Mouse (Mus musculus): ENCODE results near the gene Nudt22. TPM values are rescaled to one million over a fixed set of nuclear protein-coding genes. Genes with fewer than 3 reads are reported as not detected.

Nudt22 gene
- polyA plus RNA-seq, 1 experiment from 2014 or later, result 29.9 TPM

GRCm38 (mm10) chr19:6983621-6984020, 12.3 kb downstream of the Nudt22 start:
- Histone ChIP-seq H3K9me3 (replicated peaks) (no peaks in the 10 kb centered on the region), H3K27ac (no peak overlapping the region), H3K27me3 (no peaks in the 10 kb centered on the region), H3K4me1 (replicated peaks) (peaks cover 41% of the 10 kb centered on the region), H3K4me2 (no peak overlapping the region), H3K36me3 (peaks cover 32% of the 10 kb centered on the region), H3K9ac (no peak overlapping the region), H3K4me3 (no peak overlapping the region)
- 96% methylated on average over 5 of the region's 5 CpGs for WGBS
- no peak for ATAC-seq (replicated peaks; ENCODE audit: insufficient number of reproducible peaks, insufficient read depth, low FRiP score, low read depth)

GRCm38 (mm10) chr19:6981465-6981864, 14.5 kb downstream of the Nudt22 start:
- H3K9ac ChIP-seq, result no peak overlapping the region
- no peaks in the 10 kb centered on the region for H3K9me3 ChIP-seq (replicated peaks)
- H3K4me3 ChIP-seq, result no peak overlapping the region; the same call in 1 of the 2 replicates
- peak overlapping the region; percentile 68 for H3K4me2 ChIP-seq
- peaks cover 50% of the 10 kb centered on the region for H3K36me3 ChIP-seq
- H3K4me1 ChIP-seq (replicated peaks), result peaks cover 51% of the 10 kb centered on the region
- H3K27ac ChIP-seq, result peak overlapping the region; percentile 97
- 86% methylated on average over 4 of the region's 4 CpGs for WGBS
- no peak for ATAC-seq (replicated peaks; ENCODE audit: insufficient number of reproducible peaks, insufficient read depth, low FRiP score, low read depth)
- no peaks in the 10 kb centered on the region for H3K27me3 ChIP-seq

DNA sequence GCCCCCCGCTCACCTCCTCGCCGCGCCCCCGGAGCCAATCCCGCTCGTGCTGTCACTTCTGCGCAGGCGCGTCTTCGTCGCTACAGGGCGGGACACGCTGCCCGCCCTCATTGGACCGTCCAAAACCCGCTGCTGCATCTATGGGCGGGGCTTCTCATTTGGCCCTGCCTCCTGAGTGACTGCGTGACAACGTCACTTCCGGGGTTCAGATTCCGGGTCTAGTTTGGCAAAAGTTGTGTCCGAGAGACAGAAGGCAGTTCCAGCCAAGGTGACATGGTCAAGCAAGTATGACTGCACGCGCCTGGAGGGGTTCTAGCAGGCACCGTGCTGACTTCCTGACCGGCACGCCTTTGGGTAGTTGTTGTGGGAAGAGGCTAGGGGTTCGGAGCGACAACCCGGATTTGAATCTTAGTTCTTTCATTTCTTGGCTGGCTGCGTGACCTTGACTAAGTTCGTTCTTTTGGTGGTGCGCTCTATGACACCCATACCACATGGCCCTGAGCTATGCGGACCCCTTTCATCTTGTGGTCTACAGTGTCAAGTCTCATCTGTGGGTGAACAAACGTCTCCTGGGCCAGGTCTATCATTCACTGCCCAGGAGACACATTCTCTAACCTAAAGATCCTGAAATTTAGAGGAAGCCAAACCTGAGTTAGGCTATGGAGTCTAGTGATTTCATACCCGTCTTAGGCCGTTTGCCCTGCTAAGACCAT, 15.4 kb downstream of the Nudt22 start, which contains the start of gene Fkbp2:
TSS of gene Fkbp2 (minus strand) at position 121 of the 713 bp plus-strand sequence.
- peaks cover 51% of the 10 kb centered on the region for H3K4me1 ChIP-seq (replicated peaks)
- no peaks in the 10 kb centered on the region for H3K27me3 ChIP-seq
- H3K4me2 ChIP-seq, result peak within 1 kb of the TSS; percentile 89
- peak within 1 kb of the TSS; percentile 79 for H3K4me3 ChIP-seq
- H3K9me3 ChIP-seq (replicated peaks), result no peaks in the 10 kb centered on the region
- peak; percentile 86 for ATAC-seq (replicated peaks; ENCODE audit: insufficient number of reproducible peaks, insufficient read depth, low FRiP score, low read depth)
- WGBS, result under 1% methylated on average over 38 of the region's 38 CpGs
- H3K27ac ChIP-seq, result peak within 1 kb of the TSS; percentile 97
- H3K36me3 ChIP-seq, result peaks cover 52% of the 10 kb centered on the region
- H3K9ac ChIP-seq, result peak within 1 kb of the TSS; percentile 82

DNA sequence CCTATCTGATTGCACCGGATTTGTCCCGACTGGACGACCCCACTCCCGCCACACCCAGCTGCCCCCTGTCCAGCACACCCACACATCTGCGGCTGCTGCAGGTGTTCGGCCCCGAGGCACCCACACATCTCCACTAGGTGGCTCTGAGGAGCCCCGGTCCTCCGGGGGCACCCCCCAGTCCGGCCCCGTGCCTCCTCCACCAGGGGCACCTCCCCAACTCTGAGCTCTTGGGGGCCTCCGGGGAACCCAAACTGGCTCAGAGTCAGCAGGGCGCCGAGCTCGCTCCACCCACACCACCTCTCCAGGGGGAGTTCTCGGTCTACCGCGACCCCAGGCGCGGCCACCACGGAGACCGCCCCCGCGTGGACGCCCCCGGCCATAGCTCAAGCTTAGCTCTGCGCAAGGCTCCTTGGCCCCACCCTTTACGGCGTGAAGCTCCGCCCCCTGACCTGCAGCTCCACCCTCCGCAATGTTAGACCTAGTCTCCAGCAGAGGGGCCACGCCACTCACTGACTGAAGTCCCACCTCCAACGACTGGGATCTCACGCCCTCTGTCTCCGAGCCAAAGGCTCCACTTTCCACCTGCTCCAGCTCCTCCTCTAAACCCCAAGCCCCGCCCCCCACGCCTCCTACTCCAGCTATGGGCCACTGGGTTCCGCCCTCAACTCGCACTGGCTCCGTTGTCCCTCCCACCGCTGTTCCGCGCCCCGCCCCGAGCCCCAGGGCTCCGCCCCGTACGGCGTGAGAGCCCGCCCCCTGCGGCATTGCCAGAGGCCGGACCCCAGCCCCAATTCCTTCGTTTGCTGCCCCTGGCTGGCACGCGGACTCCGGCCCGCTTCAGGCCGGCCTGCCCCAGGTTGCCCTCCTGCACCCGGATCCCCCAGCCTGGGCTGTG, 16.2 kb downstream of the Nudt22 start:
- Histone ChIP-seq H3K4me1 (replicated peaks) (peaks cover 45% of the 10 kb centered on the region), H3K9me3 (replicated peaks) (no peaks in the 10 kb centered on the region), H3K27me3 (no peaks in the 10 kb centered on the region), H3K27ac (peak overlapping the region; percentile 97), H3K4me2 (peak overlapping the region; percentile 89), H3K4me3 (peak overlapping the region; percentile 79), H3K9ac (peak overlapping the region; percentile 82), H3K36me3 (peaks cover 44% of the 10 kb centered on the region)
- ATAC-seq (replicated peaks; ENCODE audit: insufficient number of reproducible peaks, insufficient read depth, low FRiP score, low read depth), result peak; percentile 91
- under 1% methylated on average over 59 of the region's 59 CpGs for WGBS

GRCm38 (mm10) chr19:6979001-6979479, 16.9 kb downstream of the Nudt22 start:
- Histone ChIP-seq H3K4me2 (peak overlapping the region; percentile 89), H3K4me1 (replicated peaks) (peaks cover 47% of the 10 kb centered on the region), H3K27me3 (no peaks in the 10 kb centered on the region), H3K27ac (peak overlapping the region; percentile 97), H3K36me3 (peaks cover 40% of the 10 kb centered on the region), H3K9ac (peak overlapping the region; percentile 79), H3K9me3 (replicated peaks) (no peaks in the 10 kb centered on the region), H3K4me3 (peak overlapping the region; percentile 79)
- 5% methylated on average over 11 of the region's 11 CpGs for WGBS
- ATAC-seq (replicated peaks; ENCODE audit: insufficient number of reproducible peaks, insufficient read depth, low FRiP score, low read depth), result no peak

GRCm38 (mm10) chr19:6978639-6978974, 17.3 kb downstream of the Nudt22 start:
- Histone ChIP-seq H3K36me3 (peaks cover 36% of the 10 kb centered on the region), H3K27ac (peak overlapping the region; percentile 97), H3K4me2 (peak overlapping the region; percentile 89), H3K4me1 (replicated peaks) (peaks cover 50% of the 10 kb centered on the region), H3K9me3 (replicated peaks) (no peaks in the 10 kb centered on the region), H3K4me3 (peak overlapping the region; percentile 79), H3K9ac (peak overlapping the region; percentile 79), H3K27me3 (no peaks in the 10 kb centered on the region)
- WGBS, result 29% methylated on average over 3 of the region's 3 CpGs
- ATAC-seq (replicated peaks; ENCODE audit: insufficient number of reproducible peaks, insufficient read depth, low FRiP score, low read depth), result no peak

DNA sequence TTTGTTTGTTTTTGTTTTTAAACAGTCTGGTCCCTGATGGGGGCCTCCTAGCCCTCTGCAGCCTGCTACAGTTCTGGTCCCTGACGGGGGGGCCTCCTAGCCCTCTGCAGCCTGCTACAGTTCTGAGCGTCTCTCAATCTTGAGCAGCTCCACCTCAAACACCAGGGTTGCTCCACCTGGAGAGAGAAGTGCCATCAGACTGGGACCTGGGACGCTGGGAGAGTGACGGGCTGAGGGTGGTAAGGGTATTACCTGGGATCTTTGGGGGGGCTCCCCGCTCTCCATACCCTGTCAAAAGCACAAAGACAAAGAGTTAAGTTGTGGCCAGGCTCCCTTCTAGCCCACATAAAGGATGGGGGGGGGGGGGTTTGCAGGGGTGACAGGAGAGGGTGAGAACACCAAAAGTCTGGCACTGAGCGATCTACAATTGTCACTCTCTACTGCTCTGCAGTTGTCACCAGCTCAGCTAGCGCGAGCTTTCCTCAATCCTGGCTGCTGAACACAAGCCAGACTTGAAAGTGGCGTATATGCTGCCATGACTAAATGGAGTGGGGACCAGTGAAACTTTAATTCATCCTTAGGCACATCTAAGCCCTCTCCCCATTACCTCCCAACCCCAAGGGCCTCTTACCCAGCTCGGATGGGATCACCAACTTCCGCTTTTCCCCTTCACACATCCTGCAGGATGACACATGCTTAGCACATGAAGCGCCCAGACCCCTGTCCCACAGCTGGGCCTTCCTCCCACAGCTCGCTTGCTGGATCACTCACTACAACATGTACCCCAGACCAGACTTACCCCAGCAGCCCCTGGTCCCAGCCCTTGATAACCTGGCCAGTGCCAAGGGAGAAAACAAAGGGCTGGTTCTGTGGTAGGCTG, 17.9 kb downstream of the Nudt22 start:
- peak overlapping the region; percentile 89; the same call in 1 of the 2 replicates for H3K4me2 ChIP-seq
- H3K36me3 ChIP-seq, result peaks cover 31% of the 10 kb centered on the region
- H3K27ac ChIP-seq, result peak overlapping the region; percentile 97
- no peaks in the 10 kb centered on the region for H3K9me3 ChIP-seq (replicated peaks)
- H3K27me3 ChIP-seq, result no peaks in the 10 kb centered on the region
- peaks cover 50% of the 10 kb centered on the region for H3K4me1 ChIP-seq (replicated peaks)
- WGBS, result 71% methylated on average over 13 of the region's 13 CpGs
- no peak for ATAC-seq (replicated peaks; ENCODE audit: insufficient number of reproducible peaks, insufficient read depth, low FRiP score, low read depth)
- peak overlapping the region; percentile 79; the same call in 1 of the 2 replicates for H3K9ac ChIP-seq
- H3K4me3 ChIP-seq, result peak overlapping the region; percentile 79; the same call in 1 of the 2 replicates

- Histone ChIP-seq H3K9ac (peak within 1 kb of the TSS; percentile 82), H3K36me3 (peaks cover 21% of the 10 kb centered on the region), H3K4me3 (peak within 1 kb of the TSS; percentile 77), H3K27me3 (no peaks in the 10 kb centered on the region), H3K27ac (peak within 1 kb of the TSS; percentile 93), H3K4me1 (replicated peaks) (peaks cover 54% of the 10 kb centered on the region), H3K4me2 (peak within 1 kb of the TSS; percentile 90), H3K9me3 (replicated peaks) (no peaks in the 10 kb centered on the region)
- ATAC-seq (replicated peaks; ENCODE audit: insufficient number of reproducible peaks, insufficient read depth, low FRiP score, low read depth), result no peak
- WGBS, result under 1% methylated on average over 16 of the region's 16 CpGs
Observed at GRCm38 (mm10) chr19:6975537-6976521, 20.1 kb downstream of the Nudt22 start, which contains the start of gene Plcb3. Gene Plcb3 (minus strand): TSS chr19:6976470.

DNA sequence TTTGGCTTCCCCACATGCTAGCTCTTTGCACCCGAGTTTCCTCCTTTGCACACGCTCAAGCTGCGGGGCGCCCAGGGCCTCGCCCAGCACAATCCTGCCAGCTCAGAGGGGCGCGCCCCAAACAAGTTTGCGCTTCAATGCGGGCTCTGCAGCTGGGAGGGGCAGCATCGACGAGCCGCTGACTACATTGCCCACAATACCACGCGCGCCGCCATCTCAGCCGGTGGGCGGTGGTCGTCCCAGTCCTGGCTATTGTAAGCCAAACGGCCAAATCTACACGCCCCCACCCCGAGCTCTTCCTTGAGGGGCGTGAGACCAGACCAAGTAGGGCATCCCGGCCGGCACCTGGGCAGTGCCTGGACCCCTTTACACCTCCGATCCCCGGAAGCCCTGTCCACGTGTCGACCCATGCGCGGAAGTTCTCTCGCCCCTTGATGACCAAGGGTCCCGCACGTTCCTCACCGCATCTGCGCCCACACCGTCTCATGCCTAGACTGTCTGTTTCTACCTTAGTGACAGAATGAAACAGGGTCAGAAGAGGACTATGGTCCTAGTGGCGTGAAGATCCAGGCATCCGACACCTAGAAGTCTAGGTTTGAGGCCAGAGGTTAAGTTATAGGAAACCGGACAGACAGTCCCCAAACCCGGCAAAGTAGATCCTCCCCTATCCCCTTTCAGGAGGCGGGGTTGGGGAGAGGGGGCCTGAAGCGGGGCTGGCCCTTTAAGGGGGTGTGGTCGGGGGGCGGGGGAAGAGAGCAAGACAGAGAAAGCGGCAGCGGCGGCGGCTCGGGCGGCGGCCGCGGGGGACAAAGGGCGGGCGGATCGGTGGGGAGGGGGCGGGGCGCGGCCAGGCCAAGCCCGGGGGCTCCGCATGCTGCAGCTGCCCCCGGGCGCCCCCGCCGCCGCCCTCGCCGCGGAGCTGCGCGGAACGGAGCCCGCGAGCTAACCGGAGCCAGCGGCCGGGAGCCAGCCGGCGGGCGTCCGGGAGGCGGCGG, 21.4 kb downstream of the Nudt22 start, which contains the start of gene Ppp1r14b:
TSS of gene Ppp1r14b (plus strand) at position 758 of the 995 bp plus-strand sequence.
- Histone ChIP-seq H3K4me2 (peak within 1 kb of the TSS; percentile 90), H3K9me3 (replicated peaks) (no peaks in the 10 kb centered on the region), H3K4me3 (peak within 1 kb of the TSS; percentile 77), H3K4me1 (replicated peaks) (peaks cover 64% of the 10 kb centered on the region), H3K27ac (peak within 1 kb of the TSS; percentile 93), H3K27me3 (no peaks in the 10 kb centered on the region), H3K36me3 (peaks cover 21% of the 10 kb centered on the region), H3K9ac (peak within 1 kb of the TSS; percentile 82)
- ATAC-seq (replicated peaks; ENCODE audit: insufficient number of reproducible peaks, insufficient read depth, low FRiP score, low read depth), result peak; percentile 57
- WGBS, result under 1% methylated on average over 84 of the region's 84 CpGs
